Mouse (Mus musculus): ENCODE results near the gene Treml1.

The Treml1 gene

DNA sequence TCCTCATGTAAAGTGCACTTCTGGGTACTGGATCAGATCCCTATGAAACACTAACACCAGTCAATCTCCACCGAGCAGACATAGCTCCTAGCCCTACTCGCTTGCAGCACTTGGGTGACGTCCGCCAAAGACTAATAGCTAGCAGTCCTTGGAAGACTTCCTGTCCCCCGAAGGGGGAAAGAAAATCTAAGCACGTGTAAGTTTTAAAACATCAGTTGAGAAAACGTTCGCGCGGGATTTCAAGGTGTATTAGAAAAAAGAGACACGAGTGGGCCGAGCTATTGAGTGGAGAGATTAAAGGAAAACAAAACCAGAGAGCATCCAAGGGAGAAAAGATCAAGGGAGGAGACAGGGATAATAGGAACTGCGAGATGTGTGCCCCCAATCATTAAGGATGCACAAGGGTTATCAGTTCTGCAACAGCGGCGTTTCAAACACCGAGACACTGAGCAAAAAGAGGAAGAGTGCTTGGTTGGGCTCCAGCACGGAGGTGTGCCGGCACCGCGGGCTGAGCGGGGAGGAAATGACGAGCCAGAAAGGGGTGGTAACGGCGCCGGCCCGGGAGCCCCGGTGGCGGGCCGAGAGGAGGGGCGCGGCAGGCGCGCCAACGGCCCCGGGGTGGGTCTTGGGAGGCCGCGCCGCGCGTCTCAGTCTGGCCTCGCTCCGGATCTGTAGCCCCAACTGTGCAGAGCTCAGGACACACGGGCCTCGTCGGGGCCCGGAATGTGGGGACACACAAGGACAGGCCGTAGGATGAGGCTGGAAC lies 49.0 kb downstream of the Treml1 start:
- peak; percentile 62 to 69 for DNase-seq (ENCODE audit: low read depth in 2 of 2, low spot score in 2 of 2)

DNA sequence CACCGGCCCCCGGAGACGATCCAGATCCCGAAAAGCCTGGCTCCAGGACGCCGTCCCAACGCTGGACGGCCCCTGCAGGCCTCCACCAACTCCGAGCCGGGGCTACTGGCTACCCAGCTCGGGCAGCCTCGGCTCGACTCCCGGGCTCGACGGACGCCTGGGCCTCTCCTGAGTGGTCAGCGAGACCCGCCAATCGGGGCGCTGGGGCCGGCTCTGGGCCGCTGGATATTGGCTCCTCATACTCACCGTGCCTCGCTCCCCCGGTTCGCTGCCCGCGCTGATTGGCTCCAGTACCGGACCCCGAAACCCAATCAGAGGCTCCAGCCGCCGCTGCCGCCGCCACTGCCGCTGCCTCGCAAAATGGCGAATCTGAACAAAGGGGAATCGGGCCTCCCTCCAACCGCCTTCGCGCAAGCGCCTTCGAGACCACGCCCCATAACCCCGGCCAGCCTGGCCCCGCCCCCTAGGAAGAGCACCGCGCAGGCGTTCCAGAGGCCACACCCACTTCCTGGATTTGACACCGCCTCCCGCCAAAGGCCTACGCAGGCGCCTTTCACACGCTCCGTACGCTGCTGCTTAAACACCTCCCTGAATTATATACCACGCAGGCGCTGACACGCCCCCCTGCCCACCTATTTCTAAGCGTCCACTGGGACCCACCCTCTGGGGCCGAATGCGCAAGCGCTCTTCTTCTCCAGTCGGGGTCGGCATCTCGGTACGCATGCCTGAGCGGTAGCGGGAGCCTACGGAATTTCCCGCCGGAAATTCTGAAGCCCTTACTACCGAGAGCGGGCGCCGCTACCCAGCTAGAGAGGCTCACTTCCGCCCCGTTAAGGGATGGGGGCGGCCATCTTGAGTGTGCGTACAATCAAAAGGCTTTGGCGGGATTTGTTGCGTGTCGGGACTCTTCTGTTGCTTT lies 49.9 kb downstream of the Treml1 start, which contains the start of the genes Nfya and Oard1:
Gene Nfya, minus strand, starts transcription at position 527 of the 919 bp plus-strand sequence.
Gene Oard1, plus strand, starts transcription at position 635 of the 919 bp plus-strand sequence.
- peak; percentile 100 for DNase-seq (ENCODE audit: low read depth in 2 of 2, low spot score in 2 of 2)

DNA sequence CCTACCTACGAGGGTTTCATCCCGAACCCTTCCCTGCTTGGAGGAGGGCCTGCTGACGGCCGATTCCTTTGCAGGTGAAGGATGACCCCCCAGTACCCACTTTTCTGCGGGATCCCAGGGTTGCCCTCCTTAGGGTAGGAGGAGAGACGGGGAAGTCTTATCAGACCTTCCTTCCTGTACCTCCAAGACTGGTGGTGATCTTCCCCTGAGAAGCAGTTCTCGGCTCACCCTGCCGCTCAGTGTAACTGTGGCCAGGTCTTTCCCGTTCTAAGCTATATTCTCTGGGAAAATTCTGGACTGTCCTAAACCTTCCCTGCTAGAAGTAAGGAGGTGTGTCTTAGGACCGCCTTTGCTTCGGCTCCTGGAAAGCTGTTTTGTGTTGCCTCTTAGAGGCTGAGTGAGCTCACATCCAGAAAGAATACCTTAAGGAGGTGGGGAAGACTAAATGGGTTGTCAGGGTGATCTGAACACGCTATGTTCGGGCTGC lies 50.6 kb downstream of the Treml1 start:
- DNase-seq (ENCODE audit: low read depth in 2 of 2, low spot score in 2 of 2): no peak

DNA sequence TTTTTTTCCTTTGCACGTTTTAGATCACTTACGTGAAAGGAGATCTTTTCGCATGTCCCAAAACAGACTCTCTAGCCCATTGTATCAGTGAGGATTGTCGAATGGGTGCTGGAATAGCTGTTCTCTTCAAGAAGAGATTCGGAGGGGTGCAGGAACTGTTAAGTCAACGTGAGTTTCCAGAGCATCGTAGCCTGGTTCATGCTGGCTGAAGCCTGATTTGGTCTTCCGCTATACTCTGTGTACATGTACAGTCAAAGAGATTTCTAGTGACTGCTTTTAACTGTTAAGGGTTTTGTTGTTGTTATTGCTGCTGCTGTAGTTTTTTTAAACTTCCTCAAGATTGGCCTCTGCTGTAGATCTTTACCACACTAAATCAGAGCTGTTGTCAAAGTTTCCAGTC lies 51.5 kb downstream of the Treml1 start:
- DNase-seq (ENCODE audit: low read depth in 2 of 2, low spot score in 2 of 2): no peak

DNA sequence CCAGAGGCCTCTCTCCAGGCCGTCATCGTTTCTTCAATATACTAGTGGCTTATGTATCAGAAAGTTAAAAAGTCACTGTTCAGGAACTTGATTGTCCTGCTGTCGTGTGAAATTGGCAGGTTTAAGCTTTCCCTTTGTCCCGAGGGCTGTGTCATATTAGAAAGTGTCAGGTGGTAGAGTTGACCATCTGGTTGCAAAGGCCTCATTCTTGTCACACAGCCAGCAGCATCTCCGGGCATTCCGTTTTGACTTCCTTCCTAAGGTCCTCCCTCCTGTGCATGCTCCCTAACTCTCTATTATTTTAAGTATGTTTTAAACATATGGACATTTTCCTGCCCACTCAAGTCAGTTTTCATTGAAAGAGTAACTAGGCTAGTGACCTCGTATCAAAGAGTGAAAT lies 56.3 kb downstream of the Treml1 start:
- DNase-seq (ENCODE audit: low read depth in 2 of 2, low spot score in 2 of 2): no peak

Measured in CD8-positive naive resting alpha-beta T cell, adult 2 months (primary cell).